Mouse (Mus musculus): ENCODE data around the gene Tmem252.
"Not testable (repeated sequence)": the region's sequence is repeated elsewhere in the genome, so short reads cannot be mapped to it uniquely, and the experiment has no call there.

Tmem252 gene

DNA sequence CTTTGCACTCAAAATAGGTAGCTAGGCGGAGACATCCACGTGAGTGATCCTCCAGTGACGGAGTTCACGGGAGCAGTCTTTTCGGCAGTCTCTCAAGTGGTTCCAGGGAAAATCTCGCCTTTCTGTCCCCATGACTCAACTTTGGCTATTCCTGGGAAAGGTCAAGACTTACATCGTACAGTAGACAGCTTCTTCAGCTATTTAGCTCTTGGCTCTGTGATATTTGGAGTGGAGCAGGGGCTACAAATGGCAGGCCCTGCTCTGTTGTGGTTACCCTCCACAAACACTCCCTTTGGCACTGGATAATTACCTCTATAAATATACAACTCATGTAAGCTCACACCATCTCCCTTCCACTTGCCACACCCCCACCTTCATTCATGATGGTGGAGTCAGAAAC is 2.6 kb downstream of the Tmem252 start:
- no peak for ATAC-seq (ENCODE audit: insufficient number of reproducible peaks, low FRiP score, low TSS enrichment)

DNA sequence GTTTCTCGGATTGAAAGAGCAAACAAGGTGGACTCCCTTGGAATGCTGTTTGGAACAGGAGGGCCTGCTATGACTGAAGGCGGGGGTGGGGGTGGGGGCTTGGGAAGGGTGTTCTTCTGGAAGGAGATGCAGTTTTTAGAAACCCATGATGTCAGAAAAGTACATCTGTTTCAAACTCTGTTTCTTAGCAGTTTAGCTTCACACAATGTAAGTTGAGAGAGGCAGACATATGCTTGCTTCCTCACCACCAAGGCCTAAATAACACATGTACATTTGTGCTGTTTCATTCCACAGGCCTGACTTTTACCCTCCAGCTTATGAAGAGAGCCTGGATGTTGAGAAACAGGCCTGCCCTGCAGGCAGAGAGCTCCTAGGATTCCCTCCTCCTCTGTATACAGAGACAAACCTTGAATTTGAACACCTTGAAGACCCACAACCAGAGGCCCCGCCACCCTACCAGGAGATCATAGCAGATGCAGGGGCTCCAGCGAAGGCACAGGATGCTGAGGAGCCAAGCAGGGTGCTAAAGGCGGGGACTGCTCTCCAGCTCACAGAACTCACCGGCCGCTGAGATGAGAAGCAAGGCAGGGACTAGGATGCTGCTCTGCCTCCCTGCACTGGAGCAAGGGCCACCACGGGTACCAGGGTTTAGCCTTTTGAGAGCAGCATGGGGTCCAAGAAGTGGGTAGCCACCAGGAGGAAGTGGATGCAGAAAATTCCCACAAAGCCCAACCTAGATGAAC is 3.6 kb downstream of the Tmem252 start:
- no peak for ATAC-seq (ENCODE audit: insufficient number of reproducible peaks, low FRiP score, low TSS enrichment)

DNA sequence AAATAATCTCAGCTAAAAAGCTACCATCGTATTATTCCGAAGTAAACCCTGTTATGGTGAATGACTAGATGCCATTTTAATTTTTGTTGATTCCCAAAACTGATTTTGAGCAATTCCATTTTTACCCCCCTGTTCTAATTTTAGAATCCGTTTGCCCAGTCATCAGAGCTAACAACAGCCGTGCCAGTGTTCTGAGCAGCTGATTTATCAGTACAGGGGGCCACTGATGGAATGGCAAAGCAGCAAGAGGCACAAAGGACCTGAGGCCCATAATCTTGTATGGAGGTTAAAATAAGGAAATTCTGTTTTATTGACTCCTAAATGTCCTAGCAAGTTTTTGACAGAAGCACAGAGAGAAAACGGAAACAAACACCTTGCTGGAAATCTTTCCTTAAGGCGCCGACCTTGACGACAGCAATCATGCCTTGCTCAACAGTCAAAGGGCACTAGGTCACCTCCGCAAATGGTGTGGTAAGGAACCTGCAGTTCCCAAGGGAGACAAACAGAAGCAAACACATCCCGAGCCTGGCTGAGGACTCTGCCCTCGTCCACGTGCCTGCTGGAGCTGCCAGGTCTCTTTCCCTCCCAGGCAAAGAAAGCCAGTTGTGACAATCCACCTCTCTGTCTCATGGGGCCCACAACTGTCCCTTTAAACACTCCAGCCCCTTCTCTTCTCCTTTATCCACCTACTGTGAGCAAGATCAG is 9.4 kb downstream of the Tmem252 start:
- no peak for ATAC-seq (ENCODE audit: insufficient number of reproducible peaks, low FRiP score, low TSS enrichment)

DNA sequence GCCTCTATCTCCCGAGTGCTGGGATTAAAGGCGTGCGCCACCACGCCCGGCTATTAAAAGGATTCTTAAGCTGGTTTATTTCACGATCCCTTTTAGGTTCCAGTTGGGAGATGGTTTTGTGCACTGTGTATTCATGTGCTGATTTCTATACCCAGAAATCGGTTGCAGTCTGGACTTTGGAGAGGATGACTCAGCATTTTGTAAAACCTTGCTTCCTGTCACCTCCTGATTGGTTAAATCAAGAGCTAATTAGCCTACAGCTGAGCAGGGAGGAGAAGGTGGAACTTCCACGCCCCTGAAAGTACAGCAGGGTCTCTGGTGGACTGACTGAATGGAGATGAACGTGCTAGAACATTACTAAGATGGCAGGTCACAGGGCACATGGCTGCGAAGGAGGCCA is 12.6 kb downstream of the Tmem252 start:
- ATAC-seq (ENCODE audit: insufficient number of reproducible peaks, low FRiP score, low TSS enrichment), result no peak

DNA sequence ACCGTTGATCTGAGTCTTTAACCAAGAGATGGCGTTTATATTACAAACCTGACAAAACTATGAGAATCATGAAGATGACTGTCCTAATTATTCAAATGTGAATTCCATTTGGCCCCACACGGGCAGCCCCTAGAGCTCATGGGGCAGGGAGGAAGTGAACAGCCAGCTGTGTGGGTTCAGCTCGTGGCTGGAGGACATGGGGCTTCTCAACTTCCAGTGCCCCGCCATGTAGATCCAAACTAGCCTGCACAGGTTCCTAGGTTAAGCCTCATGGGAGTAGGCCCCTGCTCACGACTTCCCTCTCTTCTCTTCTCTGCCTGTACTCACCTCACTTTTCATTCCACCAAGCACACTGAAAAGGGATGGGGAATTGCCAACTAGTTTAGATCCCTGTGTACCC is 14.5 kb downstream of the Tmem252 start:
- ATAC-seq (ENCODE audit: insufficient number of reproducible peaks, low FRiP score, low TSS enrichment), result no peak

DNA sequence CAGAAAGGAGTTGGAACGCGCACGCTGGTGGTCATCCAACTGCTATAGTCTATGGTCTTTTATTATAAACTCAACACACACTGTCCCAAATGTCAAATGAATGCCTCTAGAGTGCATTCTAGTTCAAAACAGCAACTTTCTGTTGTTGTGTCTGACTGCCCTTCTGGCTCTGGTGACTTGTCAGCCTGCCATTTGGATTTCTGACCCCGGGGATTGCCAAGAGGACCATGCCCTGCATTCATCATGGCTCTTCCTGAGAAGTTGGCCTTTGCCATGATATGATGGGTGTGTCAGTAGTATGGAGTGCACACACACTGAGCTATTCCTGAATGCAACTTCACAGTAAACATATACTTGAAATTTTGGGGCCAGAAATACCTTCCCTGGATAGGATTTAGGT is 15.7 kb downstream of the Tmem252 start:
- ATAC-seq (ENCODE audit: insufficient number of reproducible peaks, low FRiP score, low TSS enrichment), result no peak

DNA sequence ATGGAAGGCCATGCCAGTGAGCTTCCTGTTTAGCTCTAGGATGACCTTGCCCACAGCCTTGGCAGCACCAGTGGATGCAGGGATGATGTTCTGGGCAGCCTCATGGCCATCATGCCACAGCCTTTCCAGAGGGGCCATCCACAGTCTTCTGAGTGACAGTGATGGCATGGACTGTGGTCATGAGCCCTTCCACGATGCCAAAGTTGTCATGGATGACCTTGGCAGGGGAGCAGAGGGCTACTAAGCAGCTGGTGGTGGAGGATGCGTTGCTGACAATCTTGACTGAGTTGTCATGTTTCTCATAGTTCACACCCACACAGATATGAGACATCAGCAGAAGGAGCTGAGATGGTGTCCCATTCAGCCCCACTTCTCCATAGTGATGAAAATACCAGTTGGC is 18.9 kb downstream of the Tmem252 start:
- ATAC-seq (ENCODE audit: insufficient number of reproducible peaks, low FRiP score, low TSS enrichment), result no peak

DNA sequence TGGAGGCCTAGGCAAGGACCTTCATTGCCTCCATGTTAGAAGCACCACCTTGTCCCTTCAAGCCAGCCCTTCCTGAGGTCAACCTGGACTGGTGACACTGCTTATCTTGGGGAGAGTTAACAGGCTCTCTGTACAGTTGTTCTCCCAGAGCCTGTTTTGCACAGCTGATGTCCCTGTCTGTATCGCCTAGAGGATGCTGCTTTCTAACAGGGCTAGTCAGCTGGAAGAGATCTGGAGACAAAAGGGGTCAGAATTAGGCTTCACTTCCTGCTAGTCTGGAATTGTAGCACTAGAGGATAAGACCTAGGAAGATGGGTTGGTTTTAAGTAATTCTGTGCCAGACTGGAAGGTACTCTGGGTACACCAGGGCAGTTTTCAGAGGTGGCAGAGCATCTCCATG is 24.1 kb downstream of the Tmem252 start:
- no peak for ATAC-seq (ENCODE audit: insufficient number of reproducible peaks, low FRiP score, low TSS enrichment)

DNA sequence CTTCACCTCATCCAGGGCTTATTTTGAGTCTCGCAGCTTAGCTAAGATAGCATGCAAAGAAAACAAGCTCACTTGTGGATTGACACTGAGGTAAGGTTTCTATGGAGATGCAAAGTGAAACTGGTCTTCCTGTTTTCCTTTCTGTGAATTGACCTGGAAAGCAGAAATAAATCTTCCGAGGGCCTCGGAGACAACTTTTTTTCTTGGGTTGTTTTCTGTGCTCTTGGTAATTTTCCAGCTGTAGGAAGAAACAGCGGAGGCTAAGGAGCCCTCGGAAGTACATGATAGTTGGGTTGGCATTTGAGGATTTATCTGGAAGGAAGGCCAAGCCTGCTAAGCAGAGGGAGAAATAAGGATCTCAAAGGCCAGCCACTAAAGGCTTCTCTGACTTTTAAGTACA is 24.8 kb downstream of the Tmem252 start:
- no peak for ATAC-seq (ENCODE audit: insufficient number of reproducible peaks, low FRiP score, low TSS enrichment)

DNA sequence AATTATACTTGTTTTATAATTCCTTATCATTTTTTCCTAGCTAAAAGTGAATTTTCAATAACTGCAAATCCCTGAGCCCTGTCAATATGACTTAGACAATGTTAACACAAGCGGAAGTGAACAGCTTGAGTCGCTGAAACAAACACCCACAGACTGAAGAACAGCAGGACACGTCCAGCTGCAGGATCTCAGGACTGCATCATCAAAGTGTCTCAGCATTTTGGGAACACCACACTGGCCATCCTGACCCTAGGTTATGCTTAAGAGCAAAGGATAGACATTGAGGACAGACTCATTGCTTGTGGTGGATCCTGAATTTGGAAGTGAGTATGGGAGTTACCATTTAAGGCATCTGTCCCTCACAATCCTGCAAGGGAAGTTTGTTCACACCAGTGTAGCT is 25.4 kb downstream of the Tmem252 start:
- ATAC-seq (ENCODE audit: insufficient number of reproducible peaks, low FRiP score, low TSS enrichment), result no peak

DNA sequence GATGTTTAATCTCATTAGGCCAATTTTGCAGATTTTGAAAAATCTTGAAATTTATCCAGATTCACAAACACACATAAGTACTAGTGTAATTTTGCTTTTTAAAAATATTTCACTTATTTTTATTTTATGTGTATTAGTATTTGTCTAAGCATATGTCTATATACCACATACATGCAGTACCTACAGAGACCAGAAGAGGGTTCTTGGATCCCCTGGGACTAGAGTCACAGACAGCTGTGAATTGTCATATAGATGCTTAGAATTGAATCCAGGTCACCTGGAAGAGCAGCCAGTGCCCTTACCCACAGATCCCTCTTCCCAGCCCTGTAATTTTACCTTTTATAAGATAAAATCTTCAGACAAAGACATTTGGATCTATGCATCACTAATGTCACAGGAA is 26.1 kb downstream of the Tmem252 start:
- ATAC-seq (ENCODE audit: insufficient number of reproducible peaks, low FRiP score, low TSS enrichment), result no peak

DNA sequence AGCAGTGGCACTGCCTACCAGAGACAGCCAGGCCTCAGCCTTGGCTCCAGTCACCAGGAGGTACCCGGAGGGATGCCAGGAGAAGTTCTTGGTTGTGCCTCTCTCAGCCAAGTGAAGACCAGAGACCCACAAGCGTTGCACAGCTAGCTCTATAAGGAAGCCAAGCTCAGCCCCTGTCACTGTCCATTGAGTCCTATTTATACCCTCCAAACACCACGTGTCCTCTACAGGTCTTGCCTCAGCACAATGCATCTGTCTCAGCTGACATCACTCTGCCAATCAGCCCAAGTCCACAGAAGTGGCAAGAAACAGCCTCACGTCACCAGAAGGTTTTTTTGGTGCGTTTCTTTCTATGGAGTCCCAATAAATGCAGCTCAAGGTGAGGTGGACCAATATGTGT is 26.9 kb downstream of the Tmem252 start:
- ATAC-seq (ENCODE audit: insufficient number of reproducible peaks, low FRiP score, low TSS enrichment), result no peak

DNA sequence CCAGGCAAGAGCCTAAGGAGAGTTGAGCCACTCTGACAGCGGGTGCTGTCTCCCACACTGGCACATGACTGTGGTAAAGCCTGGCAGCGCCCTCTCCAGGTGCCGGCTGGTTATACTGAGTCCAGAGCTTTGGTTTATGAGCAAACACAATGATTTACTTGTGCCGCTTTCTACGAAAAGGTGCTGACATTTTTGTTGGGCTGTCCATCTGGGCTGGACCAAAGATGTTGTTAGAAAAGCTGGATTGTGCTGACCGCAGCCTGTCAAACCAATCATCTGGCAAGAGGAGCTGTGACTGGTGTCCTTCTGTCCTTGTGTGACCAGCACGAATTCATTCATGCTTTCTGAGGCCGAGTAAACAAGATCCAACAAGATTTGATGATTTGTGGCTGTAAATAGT is 27.9 kb downstream of the Tmem252 start:
- ATAC-seq (ENCODE audit: insufficient number of reproducible peaks, low FRiP score, low TSS enrichment), result no peak

DNA sequence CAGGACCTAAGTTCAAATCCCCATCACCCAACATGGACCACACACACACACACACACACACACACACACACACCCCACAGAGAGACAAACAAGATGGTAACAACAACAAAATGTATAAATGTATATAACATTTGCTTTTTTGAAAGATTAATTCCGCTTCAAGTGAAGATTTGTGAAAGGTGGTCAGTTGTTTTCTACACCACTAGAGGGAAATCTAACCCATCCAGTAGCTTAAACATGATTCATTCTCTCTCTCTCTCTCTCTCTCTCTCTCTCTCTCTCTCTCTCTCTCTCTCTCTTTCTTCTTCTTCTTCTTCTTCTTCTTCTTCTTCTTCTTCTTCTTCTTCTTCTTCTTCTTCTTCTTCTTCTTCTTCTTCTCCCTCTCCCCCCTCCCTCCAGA is 29.4 kb downstream of the Tmem252 start:
- ATAC-seq (ENCODE audit: insufficient number of reproducible peaks, low FRiP score, low TSS enrichment), result not testable (repeated sequence)

DNA sequence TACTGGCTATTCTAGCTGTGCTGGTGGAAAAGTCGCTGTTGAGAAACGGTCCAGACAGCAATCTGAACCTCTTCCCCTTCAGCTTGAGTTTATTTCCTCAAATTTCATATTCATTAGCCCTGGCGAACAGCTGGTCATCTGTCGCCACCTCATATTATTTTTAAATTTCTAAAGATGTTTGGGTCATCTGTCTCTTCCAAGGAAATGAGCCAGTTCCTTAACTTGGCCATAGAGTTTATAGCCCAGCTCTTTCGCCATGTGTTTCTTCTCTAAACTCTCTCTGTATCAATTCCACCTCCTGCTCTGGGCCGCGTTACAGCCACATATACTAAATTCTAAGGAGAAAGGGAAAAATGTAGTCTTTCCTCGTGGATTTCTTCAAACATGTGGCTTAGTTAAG is 29.9 kb downstream of the Tmem252 start:
- ATAC-seq (ENCODE audit: insufficient number of reproducible peaks, low FRiP score, low TSS enrichment), result no peak

DNA sequence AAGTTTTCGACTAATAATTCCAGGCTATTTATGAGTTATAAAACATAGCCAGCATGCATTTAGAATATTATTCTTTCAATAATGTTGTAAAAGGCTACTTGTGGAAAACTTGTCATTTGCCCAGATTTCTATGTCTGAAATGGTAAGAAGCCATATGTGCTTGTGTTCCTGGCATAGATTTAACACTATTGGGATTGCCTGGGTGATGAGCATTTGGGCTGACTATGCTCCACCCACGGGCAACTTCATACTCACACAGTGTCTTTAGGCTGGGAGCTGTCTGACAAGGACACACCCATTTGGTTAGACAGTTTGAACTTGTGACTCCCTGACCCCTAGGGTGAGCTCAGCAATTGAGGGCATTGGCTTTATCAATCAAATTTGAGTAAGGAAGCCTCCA is 30.5 kb downstream of the Tmem252 start:
- ATAC-seq (ENCODE audit: insufficient number of reproducible peaks, low FRiP score, low TSS enrichment), result no peak

DNA sequence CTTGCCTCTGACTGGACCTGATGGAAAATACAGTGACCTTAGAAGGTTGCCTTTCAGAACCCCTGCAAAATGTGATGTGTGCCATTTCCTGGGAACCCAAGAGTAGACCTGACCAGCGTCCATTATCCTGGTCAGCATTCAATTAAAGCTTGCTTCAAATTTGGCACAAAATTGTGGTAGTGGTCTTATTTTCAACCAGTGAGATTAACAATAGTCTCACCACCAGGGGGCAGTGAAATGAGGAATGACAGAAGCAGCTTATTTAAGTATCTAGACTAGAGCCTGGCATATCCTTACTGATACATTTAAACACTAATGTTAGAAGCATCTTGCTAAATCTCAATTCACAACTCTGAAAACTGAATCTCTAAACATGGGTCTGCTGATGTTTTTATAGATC is 31.6 kb downstream of the Tmem252 start:
- no peak for ATAC-seq (ENCODE audit: insufficient number of reproducible peaks, low FRiP score, low TSS enrichment)

DNA sequence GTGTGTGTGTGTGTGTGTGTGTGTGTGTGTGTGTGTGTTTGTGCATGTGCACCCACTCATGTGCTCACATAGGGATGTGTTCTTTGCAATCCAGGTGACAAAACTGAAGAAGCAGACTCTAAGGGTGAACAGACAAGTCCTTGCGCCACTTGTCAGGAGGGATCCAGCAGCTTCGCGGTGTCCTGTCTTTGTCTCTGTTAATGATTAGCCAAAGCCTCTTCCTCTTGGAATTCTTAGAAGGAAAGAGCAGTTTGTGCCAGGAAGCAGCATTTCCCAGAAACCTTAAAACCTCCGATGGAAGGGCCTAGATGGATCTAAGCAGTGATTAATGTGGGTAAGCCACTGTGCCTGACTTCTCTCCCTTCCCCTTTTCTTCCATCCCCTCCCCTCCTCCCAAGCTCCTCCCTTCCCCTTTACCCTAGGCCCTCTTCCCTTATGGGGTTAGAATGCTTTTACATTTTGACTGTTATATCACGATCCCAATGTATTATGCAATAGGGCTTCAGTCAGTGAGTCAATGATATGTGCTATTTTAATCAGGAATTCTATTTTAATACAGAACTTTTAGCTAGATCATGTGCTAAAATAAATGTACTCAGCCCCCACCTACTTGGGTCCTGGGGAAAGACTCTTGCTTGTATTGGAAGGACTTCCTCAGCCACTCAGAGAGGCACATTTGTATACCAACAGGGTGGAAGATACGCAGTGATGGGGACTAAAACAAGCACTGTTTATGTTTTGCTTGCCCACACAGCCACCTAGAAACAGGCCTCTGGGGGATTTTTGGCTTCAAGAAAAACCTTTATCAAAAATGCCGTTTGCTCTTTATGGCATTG is 33.5 kb downstream of the Tmem252 start:
- ATAC-seq (ENCODE audit: insufficient number of reproducible peaks, low FRiP score, low TSS enrichment), result no peak

DNA sequence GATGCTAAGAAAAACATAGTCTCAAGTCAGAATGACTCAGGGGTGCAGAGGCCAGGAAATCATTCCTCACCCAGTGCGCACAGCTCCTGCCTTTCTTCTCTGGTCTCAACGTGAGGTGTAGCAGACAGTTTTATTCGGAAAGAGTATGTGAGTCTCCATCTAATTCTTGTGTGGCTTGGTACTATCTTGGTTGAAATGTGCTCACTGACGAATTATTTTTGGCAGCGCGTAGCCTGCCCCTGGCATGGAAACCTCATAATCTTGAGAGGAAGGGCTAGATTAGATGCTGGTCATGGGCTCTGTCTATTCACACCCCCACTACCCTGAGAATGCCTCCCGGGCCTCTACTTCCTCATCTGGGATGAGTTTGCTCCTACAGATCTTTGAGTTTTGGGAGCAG is 34.2 kb downstream of the Tmem252 start:
- no peak for ATAC-seq (ENCODE audit: insufficient number of reproducible peaks, low FRiP score, low TSS enrichment)

DNA sequence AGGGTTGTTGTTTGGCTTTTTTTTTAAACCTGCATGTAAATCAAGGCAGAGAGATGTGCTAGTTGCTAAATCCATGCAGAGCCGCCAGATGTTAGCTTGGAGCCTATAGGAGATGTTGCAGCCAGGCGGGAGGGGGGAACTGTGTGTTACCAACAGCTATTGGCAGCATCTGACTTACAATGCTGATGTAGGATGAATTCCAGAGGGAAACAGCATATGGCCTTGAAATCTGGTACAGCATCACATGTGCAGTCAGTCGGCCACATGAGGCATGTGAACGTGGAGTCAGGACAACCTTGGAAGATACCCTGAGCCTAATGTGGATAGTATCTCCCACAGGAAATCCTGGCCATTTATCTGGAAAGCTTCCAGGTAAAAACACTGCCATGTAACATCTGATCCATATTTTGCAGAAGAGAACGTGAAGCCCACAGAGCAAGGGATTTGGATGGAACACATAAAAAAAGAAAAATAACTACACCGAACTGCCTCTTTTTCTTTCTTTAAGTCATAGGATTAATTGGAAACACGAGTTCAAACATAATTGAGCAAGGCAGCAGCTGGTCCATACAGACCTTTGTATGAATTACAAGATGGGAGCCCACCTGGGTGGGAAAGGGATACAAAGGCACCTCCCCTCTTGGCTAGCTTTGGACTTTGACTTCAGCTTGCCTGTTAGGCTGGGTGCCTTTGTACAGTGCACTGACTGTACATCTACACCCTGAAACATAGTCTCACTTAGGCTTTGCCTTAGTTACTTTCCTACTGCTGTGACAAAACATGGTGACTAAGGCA is 42.7 kb downstream of the Tmem252 start:
- no peak for ATAC-seq (ENCODE audit: insufficient number of reproducible peaks, low FRiP score, low TSS enrichment)

DNA sequence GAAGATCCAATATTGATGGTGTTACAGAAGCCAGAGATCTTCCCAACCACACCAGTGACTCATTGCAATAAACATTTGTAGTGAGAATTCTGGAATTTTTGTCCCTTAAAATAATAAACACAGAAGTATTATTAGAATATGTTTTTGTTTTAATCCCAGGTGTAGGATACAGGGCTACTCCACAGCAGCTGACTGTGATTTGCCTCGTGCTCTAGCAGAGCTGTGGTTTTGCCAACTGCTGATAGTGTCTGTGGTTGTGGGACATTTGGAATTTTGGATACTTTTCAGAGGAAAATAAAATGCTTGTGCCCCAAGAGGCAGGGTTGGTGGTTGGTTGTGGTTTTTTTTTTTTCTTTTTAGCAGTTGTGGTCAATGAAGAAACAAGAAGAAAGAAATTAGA is 44.2 kb downstream of the Tmem252 start:
- no peak for ATAC-seq (ENCODE audit: insufficient number of reproducible peaks, low FRiP score, low TSS enrichment)
